Mouse (Mus musculus) left cerebral cortex, postnatal 10 days (tissue): Measurements from ENCODE around the gene Shroom3. TPM values are rescaled to one million over a fixed set of nuclear protein-coding genes. Genes with fewer than 3 reads are reported as not detected.

Experiments used
- DNase-seq, 2 experiments: peaks; one replicate each; pipeline ENCODE4 v3.0.0; 2021 to 2022; ENCODE audit warnings: low spot score in 2 of 2, mixed read lengths in 1 of 2; ENCODE audit errors: extremely low spot score in 1 of 2
- intact Hi-C: fragments of 180-260 bp; cut with DNase I; formaldehyde crosslinking; loops from one replicate; pipeline ENCODE4 v1.15.1; 2025
- total RNA-seq, 2 experiments: library from RNA; stranded (reverse); gene quantifications; 2 replicates each; pipeline ENCODE4 v1.2.3; 2021

Gene Shroom3
- total RNA-seq, 2 experiments from 2014 or later = 4.2 to 4.9 TPM

GRCm38 (mm10) chr5:92865090-92865489, 181.9 kb downstream of the Shroom3 start:
- DNase-seq = no peak
- intact Hi-C loops = no loop called here

- no peak for DNase-seq
- intact Hi-C loops = no loop called here
Measured at GRCm38 (mm10) chr5:92866546-92866945, 183.3 kb downstream of the Shroom3 start.

- DNase-seq = no peak
- intact Hi-C loops = no loop called here
Measured at GRCm38 (mm10) chr5:92867253-92867652, 184.0 kb downstream of the Shroom3 start.

DNA sequence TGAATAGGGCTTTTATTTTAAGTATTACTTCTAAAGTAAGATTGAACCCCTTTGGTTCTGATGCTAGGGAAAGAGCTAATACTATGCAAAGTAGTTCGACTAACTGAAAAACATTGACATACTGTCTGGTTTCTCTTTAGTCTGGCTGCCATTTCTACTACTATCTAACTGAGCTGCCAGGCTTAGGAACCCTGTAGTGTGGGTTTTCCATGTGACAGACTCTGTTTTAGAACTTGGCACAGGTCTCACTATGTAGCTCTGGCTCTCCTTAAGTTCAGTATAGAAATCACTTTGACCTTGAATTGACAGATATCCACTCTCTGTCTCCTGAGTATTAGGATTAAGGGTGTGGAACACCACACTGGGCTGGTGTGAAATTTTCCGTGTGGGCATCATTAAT, 185.0 kb downstream of the Shroom3 start:
- no peak for DNase-seq
- intact Hi-C loops = no loop called here

- DNase-seq = no peak
- intact Hi-C loops = loop anchor here (5.0 kb wide), 1 partner anchor 144 kb away; no protein-coding TSS in a partner anchor
Measured at GRCm38 (mm10) chr5:92871048-92871447, 187.8 kb downstream of the Shroom3 start.

DNA sequence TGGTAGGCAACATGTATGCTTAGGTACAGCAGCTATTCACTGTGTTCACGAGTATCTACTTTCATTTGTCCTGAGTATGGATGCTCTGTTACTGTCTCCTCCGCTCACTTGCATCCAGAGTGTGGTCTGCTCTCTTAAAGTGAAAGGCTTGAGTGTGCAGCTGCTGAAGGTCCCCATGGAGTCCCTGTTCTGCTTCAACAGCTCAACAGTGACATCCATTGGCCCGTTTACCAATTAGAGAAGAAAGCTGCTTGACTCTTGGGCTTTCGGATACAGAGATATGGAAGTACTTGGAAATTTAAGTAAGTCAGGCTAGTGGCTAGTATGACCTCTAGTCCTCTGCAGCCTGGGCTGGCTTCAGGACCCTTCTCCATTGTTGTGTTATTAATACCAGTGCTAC, 188.9 kb downstream of the Shroom3 start:
- no peak for DNase-seq
- intact Hi-C loops = loop anchor here (5.0 kb wide), 1 partner anchor 145 kb away; no protein-coding TSS in a partner anchor

DNA sequence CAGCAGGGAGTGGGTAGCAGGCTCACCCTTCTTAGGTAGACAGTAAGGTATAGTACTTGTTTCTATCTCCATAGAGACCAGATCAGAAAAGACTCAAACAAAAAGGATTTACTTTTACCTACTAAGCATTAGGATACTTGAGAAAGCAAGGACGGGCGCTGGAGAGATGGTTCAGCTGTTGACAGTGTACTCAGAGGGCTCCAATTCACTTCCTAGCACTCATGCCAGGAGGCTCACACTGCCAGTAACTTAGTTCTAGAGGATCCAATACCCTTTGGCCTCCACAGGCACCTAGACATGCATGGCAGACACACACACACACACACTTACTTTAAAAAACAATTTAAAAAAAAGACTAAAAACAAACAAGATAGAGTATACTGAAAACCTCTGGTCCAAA, 189.8 kb downstream of the Shroom3 start:
- intact Hi-C loops = loop anchor here (5.0 kb wide), 1 partner anchor 146 kb away; no protein-coding TSS in a partner anchor
- DNase-seq = no peak

DNA sequence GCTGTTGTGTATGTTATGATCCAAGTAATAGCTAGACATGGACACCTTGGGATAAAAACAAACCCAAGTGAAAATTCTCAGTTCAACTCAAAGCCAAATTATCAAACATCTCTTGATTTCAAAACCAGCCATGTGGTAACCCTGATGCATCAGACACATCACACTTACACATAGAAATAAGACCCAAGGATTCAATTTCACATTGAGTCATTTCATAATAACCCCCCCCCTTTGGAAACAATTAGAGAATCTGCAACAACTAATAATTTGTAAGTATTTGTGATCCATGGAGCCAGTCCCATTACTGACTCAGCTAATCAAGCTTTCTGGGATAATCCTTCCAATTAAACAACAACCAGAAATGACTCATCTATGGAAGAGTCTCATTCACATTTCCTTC, 190.3 kb downstream of the Shroom3 start:
- intact Hi-C loops = loop anchor here (5.0 kb wide), 1 partner anchor 146 kb away; no protein-coding TSS in a partner anchor
- DNase-seq = no peak

GRCm38 (mm10) chr5:92875836-92876235, 192.6 kb downstream of the Shroom3 start:
- intact Hi-C loops = no loop called here

DNA sequence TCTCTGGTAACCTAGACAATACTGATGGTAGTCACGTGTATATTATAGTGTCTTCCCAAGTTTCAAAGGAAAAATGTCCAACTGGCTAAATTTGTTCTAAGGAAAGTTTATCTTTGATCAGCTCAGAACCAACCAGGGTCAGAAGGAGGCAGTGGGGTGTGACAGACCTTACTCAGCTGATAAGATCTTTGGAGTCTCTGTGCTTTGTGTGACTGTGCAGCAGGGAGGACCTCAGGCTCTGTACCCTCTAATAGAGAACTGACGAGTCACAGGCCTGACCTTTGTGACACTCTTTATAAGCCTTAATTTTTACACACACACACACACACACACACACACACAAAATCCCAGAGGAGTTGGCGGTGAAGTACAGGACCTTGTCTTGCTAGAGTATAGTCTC, 193.9 kb downstream of the Shroom3 start:
- no peak for DNase-seq
- intact Hi-C loops = no loop called here

More at GRCm38 (mm10) chr5:92875836-92876235, 192.6 kb downstream of the Shroom3 start:
- no peak for DNase-seq

DNA sequence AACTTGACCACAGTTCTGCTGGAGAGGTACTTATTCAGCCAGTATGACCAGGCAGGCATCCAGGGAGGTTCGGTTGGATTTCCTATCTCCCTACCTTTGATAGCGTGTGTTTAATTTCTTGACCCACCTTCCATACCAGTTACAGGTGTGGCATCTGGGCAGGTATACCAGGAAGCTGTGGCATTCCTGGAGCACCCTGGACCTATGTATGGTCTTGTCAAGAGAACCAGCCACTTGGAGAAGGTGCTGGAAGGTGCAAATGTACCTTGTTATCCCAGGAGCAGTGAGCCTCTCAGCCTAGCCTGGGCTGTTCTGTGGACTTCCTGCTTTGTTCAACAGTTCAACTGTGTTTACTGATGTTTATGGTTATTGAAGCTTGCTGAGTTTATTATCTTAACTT, 197.2 kb downstream of the Shroom3 start:
- DNase-seq = no peak
- intact Hi-C loops = loop anchor here (10.0 kb wide), 1 partner anchor 196 kb away; the partner anchor contains the start of gene Shroom3

- DNase-seq = no peak
- intact Hi-C loops = loop anchor here (10.0 kb wide), 1 partner anchor 196 kb away; the partner anchor contains the start of gene Shroom3
Measured at GRCm38 (mm10) chr5:92880893-92881292, 197.7 kb downstream of the Shroom3 start.

DNA sequence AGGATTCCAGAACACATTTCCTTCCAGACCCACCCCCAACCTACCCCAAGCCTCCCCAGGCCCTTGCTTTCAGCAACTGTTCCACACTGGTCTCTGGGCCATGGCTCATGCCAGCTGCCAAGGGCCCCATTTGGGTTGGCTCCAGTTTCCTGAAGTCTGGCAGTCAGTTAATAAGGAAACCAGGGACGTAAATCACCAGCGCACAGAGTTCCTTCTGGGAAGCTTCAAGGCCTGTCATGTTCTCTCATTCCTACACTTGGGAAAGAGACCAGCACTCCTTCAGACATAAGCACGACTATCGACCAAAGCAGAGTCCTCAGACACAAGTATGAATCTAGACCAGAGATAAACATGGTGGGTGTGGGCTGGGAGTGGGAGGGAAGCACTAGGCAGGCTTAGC, 202.9 kb downstream of the Shroom3 start:
- intact Hi-C loops = loop anchor here (10.0 kb wide), 1 partner anchor 201 kb away; the partner anchor contains the start of gene Shroom3
- no peak for DNase-seq

DNA sequence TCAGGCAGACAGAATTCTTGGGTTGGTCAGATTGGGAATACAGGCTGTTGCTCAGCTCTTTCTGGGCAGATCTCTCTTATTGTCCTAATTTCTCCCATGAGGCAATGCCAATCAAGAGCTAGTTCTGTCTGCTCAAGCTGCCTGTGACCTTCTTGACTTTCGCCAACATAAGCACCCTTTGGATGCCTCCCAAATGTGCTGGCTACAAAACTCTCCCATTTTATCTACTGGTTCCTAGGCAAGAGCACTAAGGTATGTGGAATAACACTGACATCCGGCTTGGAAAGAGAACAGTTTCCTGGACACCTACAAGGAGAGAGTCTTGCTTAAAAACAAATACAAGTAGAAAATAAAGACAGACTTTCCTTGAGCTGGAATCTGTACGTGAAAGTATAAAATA, 204.3 kb downstream of the Shroom3 start:
- intact Hi-C loops = loop anchor here (10.0 kb wide), 1 partner anchor 203 kb away; the partner anchor contains the start of gene Shroom3
- DNase-seq = no peak

- intact Hi-C loops = loop anchor here (10.0 kb wide), 1 partner anchor 204 kb away; the partner anchor contains the start of gene Shroom3
Measured at GRCm38 (mm10) chr5:92888628-92889241, 205.5 kb downstream of the Shroom3 start.

GRCm38 (mm10) chr5:92890902-92891301, 207.7 kb downstream of the Shroom3 start:
- intact Hi-C loops = no loop called here

More at GRCm38 (mm10) chr5:92888628-92889241, 205.5 kb downstream of the Shroom3 start:
- no peak for DNase-seq

DNA sequence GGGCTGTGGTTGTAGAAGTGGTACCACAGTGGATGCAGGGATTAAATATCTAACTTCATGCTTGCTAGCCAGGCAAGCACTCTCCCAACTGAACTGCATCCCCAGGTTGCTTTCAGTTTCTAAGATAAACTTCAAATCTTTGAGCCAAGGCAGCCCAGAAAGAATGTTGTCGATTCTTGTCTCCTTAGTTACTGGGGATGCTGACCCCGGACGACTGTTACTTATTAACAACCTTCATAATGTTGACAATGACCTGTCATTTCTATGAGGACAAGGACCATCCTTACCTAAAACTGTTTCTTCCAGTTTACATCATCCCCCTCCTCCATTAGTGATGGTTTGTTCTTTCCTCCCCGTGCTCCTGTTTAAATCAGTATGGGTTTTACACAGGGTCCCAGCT, 210.0 kb downstream of the Shroom3 start:
- no peak for DNase-seq
- intact Hi-C loops = no loop called here

More at GRCm38 (mm10) chr5:92890902-92891301, 207.7 kb downstream of the Shroom3 start:
- no peak for DNase-seq

DNA sequence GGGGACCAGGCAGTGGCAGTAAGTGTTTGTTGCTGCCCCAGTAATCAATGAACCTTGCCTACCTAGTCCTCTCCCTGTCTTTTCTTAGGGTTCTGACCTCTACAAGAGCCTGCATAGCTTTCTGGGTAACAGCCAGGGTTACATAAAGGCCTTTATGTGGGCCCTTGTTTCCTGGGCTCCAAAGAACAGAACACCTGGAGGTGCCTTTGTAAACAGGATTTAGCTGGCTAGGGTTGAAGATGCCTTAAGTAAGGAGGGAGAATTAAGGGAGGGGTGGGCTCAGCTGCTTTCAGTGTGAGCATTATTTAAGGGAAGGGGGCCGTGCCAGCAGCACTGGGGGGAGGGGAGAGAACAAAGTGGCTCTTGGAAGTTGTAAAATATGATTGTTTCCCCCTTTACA, 210.5 kb downstream of the Shroom3 start:
- DNase-seq = no peak
- intact Hi-C loops = no loop called here

DNA sequence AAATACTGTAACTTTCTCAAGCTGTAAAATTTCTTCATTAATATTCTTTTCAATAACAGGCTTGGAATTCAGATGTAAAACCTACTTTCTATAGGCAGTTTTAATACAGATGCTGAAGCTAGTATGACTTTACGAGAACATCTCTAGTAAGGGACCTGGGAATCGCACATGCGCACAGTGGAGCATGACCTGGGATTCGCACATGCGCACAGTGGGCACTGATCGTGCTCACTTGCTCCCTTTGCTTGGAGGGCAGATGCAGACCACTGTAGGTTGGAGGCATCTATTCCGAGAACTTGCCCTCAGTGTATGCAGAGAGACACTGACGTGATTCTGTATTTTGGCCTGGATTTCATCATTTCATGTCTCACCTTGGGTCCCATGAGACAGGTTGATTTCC, 212.6 kb downstream of the Shroom3 start:
- intact Hi-C loops = no loop called here

GRCm38 (mm10) chr5:92896725-92897280, 213.6 kb downstream of the Shroom3 start:
- intact Hi-C loops = no loop called here
- no peak for DNase-seq

More for the DNA sequence above, 212.6 kb downstream of the Shroom3 start:
- DNase-seq = no peak
